Mouse (Mus musculus) heart, embryonic 15.5 days (tissue): Measurements from ENCODE around the gene Gm19426. TPM values are rescaled to one million over a fixed set of nuclear protein-coding genes. Genes with fewer than 3 reads are reported as not detected.

Experiments used
- ATAC-seq: fragments of 200-750 bp; cut with Nextera tagmentation; replicated peaks from 2 replicates; pipeline ENCODE4 v1.8.0; 2017; ENCODE audit warnings: low read depth, moderate TSS enrichment; ENCODE audit not compliant: insufficient number of reproducible peaks, insufficient read depth, low FRiP score
- H3K27ac ChIP-seq: fragments of 300-500 bp; sonication (generic); 2 replicates; pipeline ENCODE4 v1.5.1; 2015; ENCODE audit warnings: mild to moderate bottlenecking, inconsistent platforms
- H3K27me3 ChIP-seq: fragments of 300-500 bp; sonication (generic); 2 replicates; pipeline ENCODE4 v1.6.1; 2015; ENCODE audit warnings: inconsistent platforms
- H3K36me3 ChIP-seq: fragments of 300-500 bp; sonication (generic); 2 replicates; pipeline ENCODE4 v1.6.1; 2015; ENCODE audit warnings: mild to moderate bottlenecking, inconsistent platforms
- H3K4me1 ChIP-seq: fragments of 300-500 bp; sonication (generic); replicated peaks from 2 replicates; pipeline ENCODE4 v1.6.1; 2015; ENCODE audit warnings: inconsistent platforms
- H3K4me2 ChIP-seq: fragments of 300-500 bp; sonication (generic); 2 replicates; pipeline ENCODE4 v1.6.1; 2015; ENCODE audit warnings: inconsistent platforms, mild to moderate bottlenecking, moderate library complexity
- H3K4me3 ChIP-seq: fragments of 300-500 bp; sonication (generic); 2 replicates; pipeline ENCODE4 v1.5.1; 2015; ENCODE audit warnings: mild to moderate bottlenecking, inconsistent platforms
- H3K9ac ChIP-seq: fragments of 300-500 bp; sonication (generic); 2 replicates; pipeline ENCODE4 v1.6.1; 2015; ENCODE audit warnings: mild to moderate bottlenecking, inconsistent platforms
- H3K9me3 ChIP-seq: fragments of 300-500 bp; sonication (generic); replicated peaks from 2 replicates; pipeline ENCODE4 v1.6.1; 2016; ENCODE audit warnings: inconsistent platforms
- WGBS: fragments of 180-500 bp; shearing (Covaris S2); methylation state at CpG from one replicate; pipeline ENCODE4 v1.1.7; 2015; ENCODE audit warnings: mixed read lengths; 5-methylcytosine and 5-hydroxymethylcytosine counted together
- microRNA counts: library from miRNA; unstranded; fragments of <30 nt; microRNA quantifications from one replicate; lab custom pipeline; 2016
- microRNA-seq: library from miRNA; unstranded; fragments of <30 nt; microRNA quantifications from one replicate; pipeline ENCODE4, GENCODE M21; 2016
- polyA plus RNA-seq: library from polyadenylated mRNA; unstranded; fragments of >200 nt; fragmentation: Nextera tagmentation; extraction: Ambion mirVana; gene quantifications from 2 replicates; pipeline ENCODE4 v1.2.1, GENCODE M21; 2015

Gene Gm19426
- polyA plus RNA-seq, 1 experiment from 2014 or later: 5.3 TPM

DNA sequence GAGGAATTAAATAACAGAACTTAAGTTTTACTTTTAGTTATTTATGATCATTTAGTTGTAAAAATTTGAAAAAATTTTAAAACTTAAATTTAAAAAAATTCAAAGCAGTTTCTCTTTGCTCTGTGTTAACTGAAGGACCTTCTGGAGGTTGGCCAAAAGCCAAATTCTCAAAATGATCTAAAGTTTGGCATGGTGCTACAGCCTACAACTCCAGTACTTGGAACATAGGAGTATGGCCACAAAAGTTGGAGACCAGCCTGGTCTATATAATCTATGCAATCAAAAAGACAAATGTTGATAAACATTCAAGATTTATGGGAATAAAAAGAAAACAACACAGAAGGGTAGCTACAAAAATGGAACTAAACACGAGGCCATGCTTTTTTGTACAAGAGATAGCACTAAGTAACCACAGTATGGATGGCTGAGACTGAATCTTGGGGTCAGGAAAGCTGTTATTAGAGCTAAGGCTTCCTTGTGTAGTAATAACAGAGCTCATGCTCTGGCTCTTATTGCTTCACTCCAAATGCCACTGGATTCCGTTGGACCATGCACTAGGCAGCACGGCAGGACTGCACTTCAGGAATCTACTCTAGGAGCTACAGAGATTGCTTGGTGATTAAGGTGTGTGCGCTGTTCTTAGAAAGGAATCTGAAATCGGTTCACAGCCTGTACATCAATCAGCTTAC, 48.3 kb downstream of the Gm19426 start:
- no peaks in the 10 kb centered on the region for H3K9me3 ChIP-seq
- H3K27me3 ChIP-seq: no peaks in the 10 kb centered on the region
- no peak for ATAC-seq
- no peak overlapping the region for H3K9ac ChIP-seq
- no peak overlapping the region for H3K4me3 ChIP-seq
- no peak overlapping the region for H3K27ac ChIP-seq
- H3K36me3 ChIP-seq: peaks cover 62% of the 10 kb centered on the region
- no peaks in the 10 kb centered on the region for H3K4me1 ChIP-seq
- H3K4me2 ChIP-seq: no peak overlapping the region
- WGBS: 83% methylated on average over 5 of the region's 5 CpGs

MicroRNA genes within 50 kb of the gene (microRNA counts, 519-probe panel; counts per million panel counts)
- 4,796 counts per million, percentile 99 among the panel's probes with 10 or more counts for microRNA mmu-miR-130a (lab: Ali Mortazavi, UCI)

Small RNAs within 50 kb of the gene (microRNA-seq; reads per million reads assigned to microRNA genes)
- gene Mir130a: 21,833 reads per million, percentile 97 among the genes with 10 or more reads in this experiment

Other genes starting within 250 kb of the Gm19426 start
- gene Ctnnd1, start 92.9 kb downstream of the Gm19426 start, polyA plus RNA-seq: 57.6 and 62.9 TPM in 2 replicates
- gene Btbd18, start 84.6 kb downstream of the Gm19426 start, polyA plus RNA-seq: 0.10 TPM in 2 replicates
- gene Selenoh, start 72.9 kb downstream of the Gm19426 start, polyA plus RNA-seq: 203 and 214 TPM in 2 replicates
- gene Gm28635, start 65.6 kb downstream of the Gm19426 start, polyA plus RNA-seq: not detected in 2 replicates
- gene Med19, start 65.3 kb downstream of the Gm19426 start, polyA plus RNA-seq: 22.1 and 22.2 TPM in 2 replicates
- 156 and 158 TPM in 2 replicates for gene Tmx2, start 64.5 kb downstream of the Gm19426 start, polyA plus RNA-seq
- 20.2 and 22.4 TPM in 2 replicates for gene Zdhhc5, start 28.5 kb downstream of the Gm19426 start, polyA plus RNA-seq
- gene Clp1, start 16.3 kb downstream of the Gm19426 start, polyA plus RNA-seq: 12.8 and 18.6 TPM in 2 replicates
- gene Ypel4, start 9.6 kb downstream of the Gm19426 start, polyA plus RNA-seq: 3.0 and 3.8 TPM in 2 replicates
- gene Serping1, start 31.8 kb upstream of the Gm19426 start, polyA plus RNA-seq: 45.2 and 53.2 TPM in 2 replicates
- gene Ube2l6, start 55.2 kb upstream of the Gm19426 start, polyA plus RNA-seq: 128 and 145 TPM in 2 replicates
- gene Smtnl1, start 79.0 kb upstream of the Gm19426 start, polyA plus RNA-seq: 0.25 and 0.38 TPM in 2 replicates
- 76.6 TPM in 2 replicates for gene Timm10, start 83.3 kb upstream of the Gm19426 start, polyA plus RNA-seq
- gene Slc43a1, start 95.2 kb upstream of the Gm19426 start, polyA plus RNA-seq: 8.6 and 11.5 TPM in 2 replicates
- gene Rtn4rl2, start 143.1 kb upstream of the Gm19426 start, polyA plus RNA-seq: 1.9 and 2.1 TPM in 2 replicates
- gene Slc43a3, start 192.9 kb upstream of the Gm19426 start, polyA plus RNA-seq: 35.8 and 40.8 TPM in 2 replicates
- 0.35 and 0.57 TPM in 2 replicates for gene Prg2, start 236.8 kb upstream of the Gm19426 start, polyA plus RNA-seq
- not detected in 2 replicates for gene Prg3, start 244.6 kb upstream of the Gm19426 start, polyA plus RNA-seq